Mouse (Mus musculus) heart, adult 2 months (tissue): ENCODE measurements around the gene Trf.

Experiments
- CTCF ChIP-seq: fragments of 200-600 bp; IDR thresholded peaks from 2 replicates; pipeline ENCODE4 v1.8.1; 2022; ENCODE audit warnings: antibody characterized with exemption, mild to moderate bottlenecking, moderate library complexity
- EP300 ChIP-seq: fragments of 200-500 bp; IDR thresholded peaks from 2 replicates; pipeline ENCODE4 v1.6.1; 2011; ENCODE audit warnings: low read depth, low read length, control low read depth; ENCODE audit not compliant: insufficient read depth
- POLR2A ChIP-seq: fragments of 200-500 bp; IDR thresholded peaks from 2 replicates; pipeline ENCODE4 v1.6.1; 2011; ENCODE audit warnings: mild to moderate bottlenecking, low read depth, low read length, control low read depth; ENCODE audit not compliant: insufficient read depth

DNA sequence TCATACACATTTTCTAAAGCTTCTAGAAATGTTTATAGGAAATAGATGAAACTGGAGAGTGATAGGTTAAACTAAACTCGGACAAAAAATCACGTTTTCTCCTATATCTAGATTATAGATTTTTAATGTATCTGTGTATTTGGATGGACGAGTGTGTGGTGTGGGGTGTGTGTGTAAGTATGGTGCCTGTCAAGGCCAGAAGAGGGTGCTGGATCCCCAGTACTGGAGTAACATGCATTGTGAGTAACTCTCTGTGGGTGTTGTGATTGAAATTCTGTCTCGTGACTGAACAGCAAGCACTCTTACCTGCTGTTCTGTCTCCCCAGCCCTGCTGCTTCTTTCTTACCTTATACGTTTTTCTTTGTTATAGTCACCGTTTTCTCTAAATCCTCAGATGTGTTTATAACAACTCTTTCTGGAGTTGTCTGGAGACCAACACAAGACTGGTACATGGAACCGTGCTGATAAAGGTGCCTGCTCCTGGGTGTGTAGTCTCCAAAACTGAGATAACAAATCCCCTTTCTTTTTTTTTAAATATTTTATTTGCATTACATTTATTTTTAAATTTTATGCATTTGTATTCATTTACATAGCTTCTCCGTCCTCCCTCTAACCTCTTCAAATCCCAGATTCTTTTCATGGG is 16.4 kb upstream of the Trf start:
- TF ChIP-seq EP300 (no peak), CTCF (no peak), POLR2A (no peak)
